Mouse (Mus musculus): ENCODE data around the gene Chaf1b. TPM values are rescaled to one million over a fixed set of nuclear protein-coding genes. Genes with fewer than 3 reads are reported as not detected.

Gene Chaf1b
- total and polyA plus RNA-seq, 3 experiments: 48.2 to 53.9 TPM; not detected in 1

GRCm38 (mm10) chr16:93935009-93935408 is 51.3 kb downstream of the Chaf1b start:
- Histone ChIP-seq H3K4me3 (ENCODE audit: control insufficient read depth in 1 of 2, insufficient read depth in 1 of 2, low read depth in 2 of 2, low read length in 2 of 2) (no peak overlapping the region), H3K79me2 (ENCODE audit: control insufficient read depth, insufficient read depth, low read length, poor library complexity) (no peaks in the 10 kb centered on the region), H3K9me3 (replicated peaks; ENCODE audit: insufficient read depth, low read length) (no peaks in the 10 kb centered on the region), H3K36me3 (ENCODE audit: control insufficient read depth in 1 of 2, insufficient read depth in 2 of 2, low read length in 2 of 2) (no peaks in the 10 kb centered on the region), H3K27ac (ENCODE audit: control insufficient read depth, low read depth, low read length) (no peak overlapping the region), H3K4me1 (ENCODE audit: control insufficient read depth in 1 of 2, insufficient read depth in 2 of 2, low read length in 2 of 2) (peaks cover 2 to 3% of the 10 kb centered on the region in 2 experiments; a peak in 1 of 4 replicates), H3K9ac (ENCODE audit: control insufficient read depth, low read depth, low read length, poor library complexity, severe bottlenecking) (no peak overlapping the region), H3K27me3 (ENCODE audit: control insufficient read depth in 1 of 2, insufficient read depth in 2 of 2, low read length in 2 of 2) (peaks cover 0 to 5% of the 10 kb centered on the region in 2 experiments; a peak in 3 of 4 replicates)
- TF ChIP-seq MAX (IDR thresholded peaks at IDR 0.05; ENCODE audit: low read length) (no peak), ZNF384 (IDR thresholded peaks at IDR 0.05; ENCODE audit: low read depth, low read length) (peak; percentile 58; the same call in 1 of the 2 replicates)
- DNase-seq (ENCODE audit: low read depth, low spot score): no peak

- Histone ChIP-seq H3K4me3 (ENCODE audit: control insufficient read depth in 1 of 2, insufficient read depth in 1 of 2, low read depth in 2 of 2, low read length in 2 of 2) (peak overlapping the region; percentile 58 to 98), H3K79me2 (ENCODE audit: control insufficient read depth, insufficient read depth, low read length, poor library complexity) (no peaks in the 10 kb centered on the region), H3K9me3 (replicated peaks; ENCODE audit: insufficient read depth, low read length) (no peaks in the 10 kb centered on the region), H3K36me3 (ENCODE audit: control insufficient read depth in 1 of 2, insufficient read depth in 2 of 2, low read length in 2 of 2) (no peaks in the 10 kb centered on the region), H3K9ac (ENCODE audit: control insufficient read depth, low read depth, low read length, poor library complexity, severe bottlenecking) (peak overlapping the region; percentile 61), H3K4me1 (ENCODE audit: control insufficient read depth in 1 of 2, insufficient read depth in 2 of 2, low read length in 2 of 2) (peaks cover 2 to 3% of the 10 kb centered on the region in 2 experiments; a peak in 1 of 4 replicates), H3K27me3 (ENCODE audit: control insufficient read depth in 1 of 2, insufficient read depth in 2 of 2, low read length in 2 of 2) (peaks cover 0 to 2% of the 10 kb centered on the region in 2 experiments; a peak in 2 of 4 replicates), H3K27ac (ENCODE audit: control insufficient read depth, low read depth, low read length) (peak overlapping the region; percentile 30)
- DNase-seq (ENCODE audit: low read depth, low spot score): peak; percentile 90
- TF ChIP-seq ELF1 (IDR thresholded peaks at IDR 0.05; ENCODE audit: low read depth, low read length): peak; percentile 54; the same call in 1 of the 2 replicates
- TF ChIP-seq USF2 (IDR thresholded peaks at IDR 0.05; ENCODE audit: borderline replicate concordance in 1 of 2, insufficient read depth in 1 of 2, low read depth in 1 of 2, low read length in 2 of 2): peak in 1 of 2 experiments; percentile 20; a peak in 1 of 4 replicates
- peak; percentile 82 to 95 (median 87) for TF ChIP-seq CTCF (IDR thresholded peaks at IDR 0.05 in 2 of 3, conservative IDR thresholded peaks at IDR 0.05 in 1 of 3; ENCODE audit: control insufficient read depth in 1 of 3, insufficient read depth in 1 of 3, low read depth in 2 of 3, low read length in 3 of 3, poor library complexity in 1 of 3, severe bottlenecking in 1 of 3)
- TF ChIP-seq MYB (IDR thresholded peaks at IDR 0.05; ENCODE audit: low read depth, low read length): no peak
- TF ChIP-seq HCFC1 (IDR thresholded peaks at IDR 0.05; ENCODE audit: low read depth, low read length): peak; percentile 52; the same call in 1 of the 2 replicates
- TF ChIP-seq ZNF384 (IDR thresholded peaks at IDR 0.05; ENCODE audit: low read depth, low read length): peak; percentile 48; the same call in 1 of the 2 replicates
- peak; percentile 67; the same call in 1 of the 2 replicates for TF ChIP-seq BHLHE40 (IDR thresholded peaks at IDR 0.05; ENCODE audit: borderline replicate concordance, low read depth, low read length)
- TF ChIP-seq MAFK (IDR thresholded peaks at IDR 0.05; ENCODE audit: borderline replicate concordance, low read depth, low read length): no peak
- TF ChIP-seq E2F4 (IDR thresholded peaks at IDR 0.05; ENCODE audit: borderline replicate concordance, low read depth, low read length): no peak
- peak; percentile 97 for TF ChIP-seq MXI1 (IDR thresholded peaks at IDR 0.05; ENCODE audit: low read depth, low read length)
- peak; percentile 78; the same call in 1 of the 2 replicates for TF ChIP-seq MAZ (IDR thresholded peaks at IDR 0.05; ENCODE audit: low read depth, low read length)
- TF ChIP-seq NRF1 (IDR thresholded peaks at IDR 0.05; ENCODE audit: insufficient read depth, low read depth, low read length, poor library complexity, severe bottlenecking): no peak
- peak; percentile 99 for TF ChIP-seq MYC (IDR thresholded peaks at IDR 0.05; ENCODE audit: low read depth, low read length)
- TF ChIP-seq MAX (IDR thresholded peaks at IDR 0.05; ENCODE audit: low read length): peak; percentile 96
- 0 out of 2 replicates have a peak, but pooled peaks have one; percentile 46 for TF ChIP-seq JUND (IDR thresholded peaks at IDR 0.05; ENCODE audit: low read depth, low read length)
- peak; percentile 41; the same call in 1 of the 2 replicates for TF ChIP-seq RCOR1 (IDR thresholded peaks at IDR 0.05; ENCODE audit: low read depth, low read length)
- peak; percentile 52 for TF ChIP-seq GATA1 (IDR thresholded peaks at IDR 0.05; ENCODE audit: low read depth, low read length)
- no peak for TF ChIP-seq TAL1 (IDR thresholded peaks at IDR 0.05; ENCODE audit: low read length)
- 0 out of 2 replicates have a peak, but pooled peaks have one; percentile 27 for TF ChIP-seq NELFE (IDR thresholded peaks at IDR 0.05; ENCODE audit: low read depth, low read length)
- no peak for TF ChIP-seq ZMIZ1 (IDR thresholded peaks at IDR 0.05; ENCODE audit: low read depth, low read length)
- peak; percentile 96 for TF ChIP-seq RAD21 (IDR thresholded peaks at IDR 0.05; ENCODE audit: low read depth, low read length)
- TF ChIP-seq POLR2AphosphoS5 (IDR thresholded peaks at IDR 0.05; ENCODE audit: borderline replicate concordance, low read depth, low read length): no peak
- 0 out of 4 replicates have a peak, but pooled peaks of 1 of the 2 experiments have one; percentile 34 for TF ChIP-seq POLR2A (IDR thresholded peaks at IDR 0.05; ENCODE audit: control insufficient read depth in 1 of 2, insufficient read depth in 1 of 2, low read depth in 1 of 2, low read length in 2 of 2, poor library complexity in 1 of 2)
- TF ChIP-seq ZKSCAN1 (IDR thresholded peaks at IDR 0.05; ENCODE audit: low read depth, low read length): peak; percentile 52; the same call in 1 of the 2 replicates
- 0 out of 2 replicates have a peak, but pooled peaks have one; percentile 12 for TF ChIP-seq TCF12 (IDR thresholded peaks at IDR 0.05; ENCODE audit: low read depth, low read length)
- no peak for TF ChIP-seq EP300 (IDR thresholded peaks at IDR 0.05; ENCODE audit: low read depth in 1 of 2, low read length in 2 of 2)
- peak; percentile 85 for TF ChIP-seq SIN3A (IDR thresholded peaks at IDR 0.05; ENCODE audit: low read length)
- TF ChIP-seq ZC3H11A (IDR thresholded peaks at IDR 0.05; ENCODE audit: low read depth, low read length): peak; percentile 93
- 0 out of 2 replicates have a peak, but pooled peaks have one; percentile 26 for TF ChIP-seq GABPA (IDR thresholded peaks at IDR 0.05; ENCODE audit: low read depth, low read length)
- TF ChIP-seq CHD2 (IDR thresholded peaks at IDR 0.05; ENCODE audit: low read length): no peak
Observed at GRCm38 (mm10) chr16:93938400-93938846, 54.7 kb downstream of the Chaf1b start.

All from MEL (cell line).